Mouse (Mus musculus) layer of hippocampus, adult 9-10 months (tissue): Measurements from ENCODE around the gene Zcchc4.
"Not testable (repeated sequence)": the region's sequence is repeated elsewhere in the genome, so short reads cannot be mapped to it uniquely, and the experiment has no call there.

ENCODE experiments used
- DNase-seq: peaks from one replicate; pipeline ENCODE4 v3.0.0; 2022; ENCODE audit warnings: low spot score

The Zcchc4 gene

GRCm38 (mm10) chr5:52775237-52775636 is at the start of gene Zcchc4:
Gene Zcchc4 (plus strand): TSS chr5:52775409.
- no peak for DNase-seq

DNA sequence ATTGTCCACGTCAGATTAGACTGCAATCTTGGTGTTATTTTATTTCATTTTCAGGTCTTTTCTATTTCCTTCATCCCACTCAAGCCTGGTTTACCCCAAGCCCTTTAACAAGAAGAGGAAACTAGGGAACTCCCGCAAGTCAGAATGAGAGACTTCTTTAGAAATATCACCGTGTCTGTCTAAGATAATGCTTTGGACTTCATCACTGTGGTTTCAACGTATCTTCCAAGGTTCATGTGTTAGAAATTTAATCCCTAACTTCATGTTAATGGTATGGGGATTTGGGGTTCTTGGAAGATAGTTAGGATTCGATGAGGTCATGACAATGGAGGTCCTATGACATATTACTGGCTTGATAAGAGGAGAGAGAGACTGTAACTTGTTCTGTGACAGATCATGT is 47.5 kb upstream of the Zcchc4 start:
- no peak for DNase-seq

DNA sequence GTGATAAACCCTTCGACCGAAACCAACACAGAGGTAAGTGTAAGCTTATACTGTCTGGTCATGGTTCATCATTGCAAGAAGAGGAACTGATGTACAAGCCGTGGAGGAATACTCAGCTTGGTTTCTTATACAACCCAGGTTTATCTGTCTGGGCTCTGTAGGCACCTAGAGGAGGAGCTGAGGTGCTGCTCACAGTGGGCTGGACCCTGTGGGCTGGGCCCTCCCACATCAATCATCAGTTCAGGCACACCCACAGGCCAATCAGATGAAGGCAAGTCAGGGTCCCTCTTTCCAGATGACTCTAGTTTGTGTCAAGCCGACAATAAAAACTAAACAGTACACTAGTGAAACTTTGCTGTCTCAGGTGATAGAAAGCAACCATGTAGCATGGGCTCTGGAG is 42.4 kb upstream of the Zcchc4 start:
- DNase-seq, result no peak

- DNase-seq, result no peak
These were observed 39.2 kb upstream of the Zcchc4 start for GRCm38 (mm10) chr5:52736046-52736445.

DNA sequence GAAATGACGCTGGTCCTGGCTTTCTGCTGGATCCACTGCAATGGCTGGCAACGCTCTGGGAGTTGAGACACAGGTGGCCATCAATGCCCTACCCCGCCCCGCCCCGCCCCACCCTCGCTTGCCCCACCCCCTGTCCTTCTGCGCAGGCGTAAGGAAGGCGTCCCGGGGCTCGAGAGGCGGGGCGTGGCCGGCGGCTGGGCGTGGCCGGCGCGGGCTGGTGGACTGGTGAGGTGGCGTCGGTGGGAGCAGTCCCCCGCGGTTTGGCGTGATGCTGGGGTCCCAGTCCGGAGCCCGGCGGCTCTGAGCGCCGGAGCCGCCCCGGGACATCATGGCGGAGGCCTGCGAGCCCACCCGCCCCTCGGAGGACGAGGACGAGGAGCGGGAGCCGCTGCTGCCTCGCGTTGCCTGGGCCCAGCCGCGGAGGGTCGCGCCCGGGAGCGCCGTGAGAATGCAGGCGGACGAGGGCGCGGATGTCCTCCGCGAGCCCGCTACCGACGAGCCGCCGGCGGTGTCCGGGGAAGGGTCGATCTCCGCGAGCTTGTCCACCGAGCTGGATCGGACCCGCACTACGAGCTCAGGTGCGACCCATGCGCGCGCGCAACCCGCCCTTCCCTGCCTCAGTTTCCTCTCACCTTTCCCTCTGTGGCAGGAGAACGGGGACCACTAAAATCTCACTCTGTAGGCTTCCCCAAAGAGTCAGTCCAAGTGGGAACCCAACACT is 33.7 kb upstream of the Zcchc4 start, which contains the start of gene Pi4k2b:
Gene Pi4k2b (plus strand): TSS at position 184 of the 721 bp plus-strand sequence.
- DNase-seq, result no peak

DNA sequence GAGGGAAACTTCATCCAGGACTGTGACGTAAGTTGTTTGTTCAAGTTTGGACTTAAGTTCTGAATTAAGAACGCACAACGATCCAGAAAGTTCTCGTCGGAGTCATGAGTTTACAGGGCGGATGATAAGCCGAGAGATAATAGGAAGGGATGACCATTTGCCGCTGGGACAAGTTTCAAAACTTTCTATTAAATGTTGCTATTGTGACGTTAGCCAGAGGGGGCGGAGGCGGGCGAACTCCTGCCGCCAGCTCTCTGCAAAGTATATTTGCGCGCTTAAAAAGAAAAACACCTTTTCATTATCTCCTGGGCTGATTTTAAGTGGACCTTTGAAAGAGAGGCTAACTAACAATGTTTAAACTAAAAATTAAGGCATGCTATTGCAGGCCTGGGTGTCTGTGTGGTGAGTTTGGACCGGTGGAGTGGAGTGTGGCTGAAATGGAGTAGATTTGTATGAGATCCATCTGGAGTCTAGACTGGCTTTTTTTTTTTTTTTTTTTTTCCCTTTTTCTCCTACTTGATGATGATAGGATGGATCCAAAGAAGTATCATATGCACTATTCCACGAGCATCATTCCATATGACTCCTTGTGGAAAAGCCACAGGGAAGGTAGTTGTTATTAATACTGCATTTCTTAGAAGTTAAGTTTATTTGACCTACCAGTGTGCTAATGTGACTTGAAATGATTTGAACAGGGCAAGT is 32.9 kb upstream of the Zcchc4 start:
- no peak for DNase-seq

DNA sequence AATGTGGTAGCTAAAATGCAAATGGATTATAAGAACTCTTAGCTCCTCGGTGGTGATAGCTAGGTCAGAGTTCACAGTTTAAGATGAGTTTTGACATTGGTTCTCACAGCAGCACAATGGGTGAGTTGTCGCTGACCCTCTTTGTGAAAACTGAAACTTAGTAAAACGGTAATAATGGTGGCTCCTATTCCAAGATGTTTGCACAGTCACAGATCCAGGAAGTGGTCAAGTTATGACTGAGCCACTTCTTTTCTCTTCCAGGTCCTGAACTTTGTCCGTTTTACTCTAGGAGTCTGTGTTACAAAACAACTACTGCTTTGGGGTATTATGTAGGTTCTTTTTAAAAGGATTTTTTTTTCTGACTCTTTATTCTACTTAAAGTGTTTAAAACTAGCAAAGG is 32.0 kb upstream of the Zcchc4 start:
- no peak for DNase-seq

GRCm38 (mm10) chr5:52746920-52747319 is 28.3 kb upstream of the Zcchc4 start:
- DNase-seq, result no peak

DNA sequence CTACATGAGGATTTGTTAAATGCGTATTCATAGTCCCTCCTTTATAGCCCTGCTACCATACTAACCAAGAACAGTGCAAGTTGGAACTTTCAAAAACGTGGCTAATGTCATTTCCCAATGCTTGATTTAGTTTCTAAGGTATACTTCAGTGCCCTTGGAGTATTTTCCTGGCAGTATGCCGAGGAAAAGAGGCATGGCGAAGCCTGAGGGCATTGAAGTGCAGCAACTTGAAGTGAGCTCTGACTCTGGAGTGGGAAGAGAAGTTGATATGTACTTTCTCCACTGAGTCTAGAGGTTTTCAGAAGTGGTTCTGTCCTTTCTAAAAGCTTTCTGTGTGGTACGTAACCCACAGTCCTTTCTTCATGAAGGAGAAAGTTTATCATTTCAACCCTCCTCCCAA is 26.5 kb upstream of the Zcchc4 start:
- DNase-seq, result no peak

DNA sequence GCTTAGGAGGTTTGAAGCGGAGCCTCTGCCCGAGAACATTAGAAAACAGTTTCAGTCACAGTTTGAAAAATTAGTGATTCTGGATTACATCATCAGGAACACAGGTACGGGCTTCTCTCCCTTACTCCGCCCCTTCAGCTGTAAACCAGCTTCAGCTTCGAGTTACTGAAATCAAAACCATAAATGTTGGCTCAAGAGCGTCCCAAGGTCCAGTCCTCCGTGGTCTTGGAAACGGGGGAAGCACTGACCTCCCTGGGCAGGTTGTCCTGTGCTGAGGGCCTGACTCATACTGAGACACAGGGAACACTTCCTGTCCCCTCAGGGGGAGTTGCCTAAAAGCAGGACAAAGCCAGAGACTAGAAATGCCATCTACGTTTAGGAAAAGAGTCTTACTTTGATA is 22.1 kb upstream of the Zcchc4 start:
- no peak for DNase-seq

GRCm38 (mm10) chr5:52754196-52754595 is 21.0 kb upstream of the Zcchc4 start:
- DNase-seq, result no peak

DNA sequence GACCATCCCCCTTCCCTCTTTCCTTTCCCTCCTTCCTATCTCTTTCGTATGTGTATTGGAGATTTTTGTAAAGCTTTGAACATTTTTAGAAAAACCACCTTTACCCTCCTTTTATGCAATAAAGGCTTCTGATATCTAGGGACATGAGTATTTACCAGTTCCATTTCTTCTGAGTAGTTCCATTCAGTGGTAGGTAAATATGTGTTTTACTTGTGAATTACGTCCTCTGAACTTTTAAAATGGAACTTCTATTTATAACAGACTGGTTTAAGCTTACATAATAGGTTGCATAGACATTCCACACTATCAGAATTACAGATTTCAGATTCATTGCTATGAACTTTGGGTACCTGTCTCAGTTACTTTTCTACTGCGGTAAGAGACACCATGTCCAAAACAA is 19.9 kb upstream of the Zcchc4 start:
- DNase-seq, result no peak

DNA sequence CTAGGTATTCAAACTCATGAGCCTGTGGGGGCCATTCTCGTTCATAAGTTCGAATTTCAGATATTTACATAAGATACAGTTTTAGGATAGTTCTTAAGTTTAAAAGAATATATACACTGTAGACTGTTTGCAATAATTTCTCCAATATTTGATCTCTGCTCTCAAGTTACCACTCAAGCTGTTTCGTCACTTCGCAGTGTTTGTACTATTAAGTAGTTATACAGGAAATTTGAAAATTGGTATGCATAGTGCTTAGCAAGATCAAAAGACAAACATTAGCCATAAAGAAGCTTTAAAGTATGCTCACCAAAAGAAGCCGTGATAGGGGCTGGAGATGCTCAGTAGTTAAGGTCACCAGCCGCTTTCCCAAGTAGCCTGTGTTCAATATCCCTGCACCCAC is 19.2 kb upstream of the Zcchc4 start:
- no peak for DNase-seq

DNA sequence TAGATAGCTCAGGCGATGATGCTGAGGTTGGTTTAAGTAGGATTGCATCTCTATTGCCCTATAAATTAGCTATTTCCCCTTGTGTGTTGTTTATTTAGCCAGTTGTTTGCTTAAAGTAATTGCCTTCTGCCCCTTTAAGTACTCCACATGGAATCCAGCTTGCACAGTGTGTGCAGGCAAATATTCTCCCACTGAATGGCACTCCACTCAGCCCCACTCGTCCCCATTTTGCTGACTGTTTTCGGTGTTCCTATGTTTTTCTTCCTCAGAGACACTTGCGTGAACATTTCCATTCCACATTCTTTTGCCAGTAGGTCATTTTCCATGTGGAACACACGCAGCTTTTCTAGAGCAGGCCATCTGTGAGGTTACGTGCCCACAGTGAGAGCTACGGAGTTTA is 12.6 kb upstream of the Zcchc4 start:
- no peak for DNase-seq

DNA sequence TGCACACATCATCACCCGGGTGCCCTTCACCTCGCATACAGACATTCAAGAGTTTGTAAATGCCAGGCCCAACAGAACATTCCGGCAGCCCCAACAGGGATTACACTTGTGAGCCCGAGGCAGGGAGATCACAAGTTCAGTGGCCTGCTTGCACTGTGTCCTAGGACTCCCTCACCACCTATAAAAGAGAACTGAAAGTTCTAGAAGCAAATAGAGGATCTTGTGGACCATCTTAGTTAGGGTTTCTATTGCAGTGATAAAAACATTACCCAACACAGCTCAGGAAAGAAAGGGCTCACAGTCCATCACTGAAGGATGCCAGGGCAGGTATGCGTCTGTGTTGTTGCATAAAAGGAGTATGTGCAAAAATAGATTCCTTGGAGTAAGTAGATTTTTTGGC is 942 bp upstream of the Zcchc4 start:
- DNase-seq, result no peak

DNA sequence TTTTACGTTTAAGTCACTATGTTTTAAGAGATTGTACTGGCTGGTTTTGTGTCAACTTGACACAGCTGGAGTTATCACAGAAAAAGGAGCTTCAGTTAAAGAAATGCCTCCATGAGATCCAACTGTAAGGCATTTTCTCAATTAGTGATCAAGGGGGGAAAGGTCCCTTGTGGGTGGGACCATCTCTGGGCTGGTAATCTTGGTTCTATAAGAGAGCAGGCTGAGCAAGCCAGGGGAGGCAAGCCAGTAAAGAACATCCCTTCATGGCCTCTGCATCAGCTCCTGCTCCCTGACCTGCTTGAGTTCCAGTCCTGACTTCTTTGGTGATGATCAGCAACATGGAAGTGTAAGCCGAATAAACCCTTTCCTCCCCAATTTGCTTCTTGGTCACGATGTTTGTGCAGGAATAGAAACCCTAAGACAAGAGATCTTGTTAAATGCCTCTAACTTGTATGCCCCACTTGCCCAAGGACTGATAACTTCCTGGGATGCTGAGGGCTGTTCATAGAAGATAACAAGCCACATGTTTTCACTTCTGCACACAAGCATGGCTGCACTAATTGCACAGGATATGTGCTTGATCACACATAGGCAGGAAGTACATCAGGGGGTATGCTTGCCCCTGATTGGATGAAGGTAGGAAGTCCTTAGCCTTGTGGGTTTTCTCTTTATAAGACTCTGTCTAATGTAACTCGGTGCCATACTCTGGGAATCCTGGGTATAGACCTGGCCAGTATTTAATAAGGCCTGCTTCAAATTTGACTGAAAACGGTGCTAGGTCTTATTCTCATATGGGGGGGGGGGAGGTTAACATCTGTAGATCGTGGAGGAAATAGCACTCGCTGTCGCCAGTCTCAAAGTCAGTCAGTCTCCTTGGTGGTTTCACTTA is 1.5 kb downstream of the Zcchc4 start:
- DNase-seq, result not testable (repeated sequence)

DNA sequence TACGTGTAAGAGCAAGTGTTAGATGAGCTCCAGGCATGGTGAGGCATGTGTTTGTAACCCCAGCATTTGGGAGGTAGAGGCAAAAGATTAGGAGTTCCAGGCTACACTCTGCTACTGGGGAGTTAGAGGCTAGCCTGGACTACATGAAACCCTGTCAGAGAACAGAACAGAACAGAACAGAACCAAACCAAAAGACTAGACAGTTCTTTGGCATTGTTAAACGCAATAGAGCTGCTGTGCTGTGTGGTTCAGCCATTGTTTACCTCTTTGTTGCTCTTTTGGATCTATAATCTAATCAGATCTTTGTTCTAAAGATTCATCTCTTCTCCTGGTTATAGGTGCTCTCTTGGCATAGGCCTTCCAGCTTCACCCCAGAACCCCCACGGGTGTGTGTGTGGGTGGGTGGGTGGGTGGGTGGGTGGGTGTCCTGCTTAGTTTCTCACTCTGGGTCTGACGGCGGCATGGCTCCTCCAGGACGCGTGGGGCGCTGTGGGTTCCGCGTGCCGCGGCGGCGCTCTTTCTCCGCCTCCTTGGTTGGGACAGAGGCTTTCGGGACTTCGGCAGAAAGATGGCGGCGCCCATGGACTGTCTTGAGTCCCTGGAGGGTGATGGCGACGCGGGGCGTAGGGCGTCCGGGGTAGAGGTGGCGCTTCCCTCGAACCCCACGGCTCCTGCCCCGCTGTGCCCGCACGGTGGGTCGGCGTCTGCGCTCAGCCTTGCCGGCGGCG is 7.5 kb downstream of the Zcchc4 start:
- DNase-seq, result peak; percentile 64

GRCm38 (mm10) chr5:52783251-52783620 is 8.0 kb downstream of the Zcchc4 start:
- no peak for DNase-seq

- no peak for DNase-seq
These were observed 8.7 kb downstream of the Zcchc4 start for GRCm38 (mm10) chr5:52783957-52784356.

- no peak for DNase-seq
These were observed 11.5 kb downstream of the Zcchc4 start for GRCm38 (mm10) chr5:52786556-52787322.

DNA sequence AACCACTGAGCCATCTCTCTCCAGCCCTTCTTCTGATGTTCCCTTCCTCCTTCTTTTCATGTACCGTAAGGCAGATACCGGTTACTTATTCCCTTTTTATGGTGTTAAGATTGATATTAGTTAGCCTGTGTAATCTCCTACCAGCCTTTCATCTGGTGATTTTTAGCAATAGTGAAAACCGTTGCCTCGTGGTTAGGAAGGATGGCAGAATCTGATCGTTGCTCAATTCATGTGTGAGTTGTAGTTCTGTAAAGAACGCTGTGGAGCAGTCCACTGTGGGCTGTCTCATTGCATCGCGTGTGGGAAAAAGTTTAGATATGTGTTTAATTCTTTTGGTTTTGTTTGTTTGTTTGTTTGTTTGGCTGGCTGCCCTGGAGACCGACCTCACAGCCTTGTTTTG is 18.0 kb downstream of the Zcchc4 start:
- no peak for DNase-seq
